Mouse (Mus musculus) intestine, embryonic 14.5 days (tissue): ENCODE data around the gene Olfr108. TPM values are rescaled to one million over a fixed set of nuclear protein-coding genes. Genes with fewer than 3 reads are reported as not detected.

Experiments
- ATAC-seq: fragments of 200-750 bp; cut with Nextera tagmentation; replicated peaks from 2 replicates; pipeline ENCODE4 v1.8.0; 2017; ENCODE audit warnings: low read depth, moderate number of reproducible peaks, moderate TSS enrichment, moderate library complexity; ENCODE audit not compliant: low FRiP score, low TSS enrichment
- DNase-seq: peaks from one replicate; pipeline ENCODE4 v3.0.0-alpha.2; 2018; ENCODE audit warnings: low spot score
- H3K27ac ChIP-seq: fragments of 300-500 bp; sonication (generic); 2 replicates; pipeline ENCODE4 v1.5.1; 2014; ENCODE audit warnings: low read depth, mild to moderate bottlenecking, control low read depth
- H3K27me3 ChIP-seq: fragments of 300-500 bp; sonication (generic); replicated peaks from 2 replicates; pipeline ENCODE4 v1.6.1; 2014; ENCODE audit warnings: low read length, control low read depth; ENCODE audit not compliant: control insufficient read depth, insufficient read depth
- H3K36me3 ChIP-seq: fragments of 300-500 bp; sonication (generic); 2 replicates; pipeline ENCODE4 v1.6.1; 2014; ENCODE audit warnings: low read length, control low read depth; ENCODE audit not compliant: control insufficient read depth, insufficient read depth
- H3K4me1 ChIP-seq: fragments of 300-500 bp; sonication (generic); replicated peaks from 2 replicates; pipeline ENCODE4 v1.6.1; 2014; ENCODE audit warnings: low read length, control low read depth, mixed read lengths; ENCODE audit not compliant: control insufficient read depth, insufficient read depth
- H3K4me2 ChIP-seq: fragments of 300-500 bp; sonication (generic); 2 replicates; pipeline ENCODE4 v1.6.1; 2014; ENCODE audit warnings: low read length
- H3K4me3 ChIP-seq: fragments of 300-500 bp; sonication (generic); 2 replicates; pipeline ENCODE4 v1.5.1; 2014; ENCODE audit warnings: low read depth, low read length, control low read depth, mixed read lengths
- H3K9ac ChIP-seq: fragments of 300-500 bp; sonication (generic); 2 replicates; pipeline ENCODE4 v1.6.1; 2014; ENCODE audit warnings: mild to moderate bottlenecking, low read length
- H3K9me3 ChIP-seq: fragments of 300-500 bp; sonication (generic); 2 replicates; pipeline ENCODE4 v1.6.1; 2016; ENCODE audit warnings: low read length, control low read depth; ENCODE audit not compliant: control insufficient read depth
- WGBS: fragments of 180-500 bp; shearing (Covaris S2); extraction: QIAGEN DNeasy Blood & Tissue Kit; methylation state at CpG from one replicate; pipeline ENCODE4 v1.1.7; 2014; 5-methylcytosine and 5-hydroxymethylcytosine counted together
- polyA plus RNA-seq: library from polyadenylated mRNA; unstranded; fragments of >200 nt; fragmentation: Nextera tagmentation; extraction: Ambion mirVana; gene quantifications from 2 replicates; pipeline ENCODE4 v1.2.1, GENCODE M21; 2014

Gene Olfr108
- not detected in 2 replicates for polyA plus RNA-seq

DNA sequence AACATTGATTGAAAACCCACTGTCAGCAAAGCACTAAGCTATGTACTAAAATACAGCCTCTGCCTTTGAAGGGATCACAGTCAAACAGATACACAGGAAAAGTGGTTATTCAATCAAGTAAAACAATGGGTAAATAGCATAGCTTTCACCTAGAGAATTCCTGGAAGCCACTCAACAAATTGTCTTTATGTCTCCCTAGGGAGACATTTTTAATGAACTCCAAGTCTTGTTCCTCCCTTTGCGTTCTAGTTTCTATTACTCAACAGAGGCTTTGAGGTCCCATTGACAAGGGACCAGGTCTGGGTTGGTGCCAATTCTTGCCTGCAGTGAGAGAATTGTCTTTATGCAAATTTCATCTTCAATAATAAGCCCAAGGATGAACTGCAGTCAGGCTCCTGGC lies at the start of gene Olfr108:
Gene Olfr108, plus strand, starts transcription at position 301 of the 400 bp plus-strand sequence.
- Histone ChIP-seq H3K4me3 (no peak within 1 kb of the TSS), H3K9ac (no peak within 1 kb of the TSS), H3K36me3 (no peaks in the 10 kb centered on the region), H3K27ac (no peak within 1 kb of the TSS), H3K27me3 (no peaks in the 10 kb centered on the region), H3K4me2 (no peak within 1 kb of the TSS), H3K9me3 (no peaks in the 10 kb centered on the region), H3K4me1 (no peaks in the 10 kb centered on the region)
- 79% methylated on average over 1 of the region's 1 CpGs for WGBS
- ATAC-seq, result no peak
- DNase-seq, result no peak

DNA sequence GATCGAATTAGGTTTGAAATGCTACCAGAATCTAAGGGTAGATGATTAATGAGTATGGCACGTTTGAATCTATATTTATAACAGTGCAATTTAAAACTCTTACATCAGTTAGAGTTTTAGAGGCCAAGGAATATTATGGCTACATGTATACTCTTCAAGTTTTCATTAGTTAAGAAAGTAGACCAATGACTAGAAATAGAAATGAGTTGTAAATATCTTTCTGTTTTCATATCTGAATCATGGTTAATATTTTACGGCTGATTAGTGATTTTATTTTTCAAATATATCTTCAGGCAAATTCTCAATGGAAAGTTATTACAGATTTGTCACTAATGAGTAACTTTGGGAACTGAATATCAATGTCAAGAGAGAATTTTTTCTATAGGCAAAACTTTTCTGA lies 46.4 kb upstream of the Olfr108 start, which contains the start of gene Olfr107:
Gene Olfr107, plus strand, starts transcription at position 301 of the 400 bp plus-strand sequence.
- Histone ChIP-seq H3K9me3 (no peaks in the 10 kb centered on the region), H3K9ac (no peak within 1 kb of the TSS), H3K27ac (no peak within 1 kb of the TSS), H3K4me2 (no peak within 1 kb of the TSS), H3K4me1 (no peaks in the 10 kb centered on the region), H3K27me3 (no peaks in the 10 kb centered on the region), H3K36me3 (no peaks in the 10 kb centered on the region), H3K4me3 (no peak within 1 kb of the TSS)
- no peak for DNase-seq
- 81% methylated on average over 3 of the region's 3 CpGs for WGBS
- no peak for ATAC-seq

DNA sequence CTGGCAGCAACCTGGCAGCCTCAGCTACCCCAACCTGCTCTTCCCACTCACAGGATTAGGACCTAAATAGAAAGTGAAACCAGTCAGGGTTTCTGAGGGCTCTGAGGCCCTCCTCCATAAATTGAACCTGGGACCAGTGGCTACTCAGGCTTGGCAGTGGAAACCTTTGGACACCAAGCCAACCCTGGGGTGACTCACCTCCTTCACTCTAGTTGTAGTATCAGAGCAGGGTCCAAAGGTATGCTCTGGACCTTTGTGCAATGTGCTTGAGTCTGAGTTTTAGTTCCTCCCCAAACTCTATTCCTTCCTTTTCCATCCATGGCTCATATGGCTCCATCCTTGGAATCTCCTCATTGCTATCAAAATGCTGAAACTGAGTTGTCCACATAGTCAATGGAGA lies 31.9 kb upstream of the Olfr108 start:
- no peaks in the 10 kb centered on the region for H3K36me3 ChIP-seq
- H3K4me1 ChIP-seq, result no peaks in the 10 kb centered on the region
- ATAC-seq (no peak), DNase-seq (no peak)
- no peak overlapping the region for H3K4me3 ChIP-seq
- H3K9me3 ChIP-seq, result no peaks in the 10 kb centered on the region
- H3K27ac ChIP-seq, result no peak overlapping the region
- no peaks in the 10 kb centered on the region for H3K27me3 ChIP-seq
- H3K4me2 ChIP-seq, result no peak overlapping the region
- H3K9ac ChIP-seq, result no peak overlapping the region

DNA sequence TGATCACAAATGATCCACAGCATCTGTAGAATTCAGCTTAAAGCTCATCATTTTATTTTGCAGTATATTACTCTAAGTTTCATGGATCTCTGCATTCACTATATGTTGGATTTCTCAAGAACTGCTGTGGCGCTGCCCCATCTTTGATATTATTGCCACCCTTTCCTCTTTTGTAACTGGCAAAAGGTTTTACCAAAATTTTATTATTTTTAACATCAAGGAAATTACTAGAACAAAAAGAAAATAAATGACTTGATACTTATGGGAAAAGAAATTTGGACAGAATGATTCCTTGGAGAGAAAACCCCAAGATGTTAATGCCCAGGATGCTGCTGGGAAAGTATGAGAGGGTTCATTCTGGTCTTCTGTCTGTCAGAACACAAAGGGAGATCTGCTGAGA lies 13.3 kb downstream of the Olfr108 start, which contains the start of gene Olfr109:
Gene Olfr109, plus strand, starts transcription at position 301 of the 400 bp plus-strand sequence.
- H3K9ac ChIP-seq, result no peak within 1 kb of the TSS
- DNase-seq (no peak), ATAC-seq (no peak)
- H3K9me3 ChIP-seq, result no peaks in the 10 kb centered on the region
- H3K27ac ChIP-seq, result no peak within 1 kb of the TSS
- H3K4me1 ChIP-seq, result no peaks in the 10 kb centered on the region
- H3K36me3 ChIP-seq, result no peaks in the 10 kb centered on the region
- H3K4me3 ChIP-seq, result no peak within 1 kb of the TSS
- no peak within 1 kb of the TSS for H3K4me2 ChIP-seq
- no peaks in the 10 kb centered on the region for H3K27me3 ChIP-seq
- 100% methylated on average over 1 of the region's 1 CpGs for WGBS

DNA sequence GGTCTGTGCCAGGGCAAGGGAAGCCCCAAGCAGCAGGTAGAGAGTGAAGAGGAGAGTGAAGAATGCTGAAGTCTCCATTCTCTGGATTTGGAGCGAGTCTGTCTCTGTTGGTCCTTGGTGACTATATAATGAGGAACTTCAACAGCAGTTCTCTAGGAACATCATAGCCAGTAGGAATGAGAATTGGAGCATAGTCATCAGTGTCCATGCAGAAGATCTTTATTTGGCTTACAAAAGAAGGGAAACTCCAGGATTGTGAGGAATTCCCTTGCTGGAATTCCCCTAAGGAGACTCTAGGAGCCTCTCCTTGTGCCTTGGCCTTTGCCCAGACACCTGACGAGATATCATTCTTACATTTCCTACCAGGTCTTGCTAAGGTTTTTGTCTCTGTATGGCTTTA lies 38.2 kb downstream of the Olfr108 start, which contains the start of gene H2-M2:
Gene H2-M2, minus strand, starts transcription at position 101 of the 400 bp plus-strand sequence.
- WGBS, result 88% methylated on average over 2 of the region's 2 CpGs
- DNase-seq (no peak), ATAC-seq (no peak)
- Histone ChIP-seq H3K9ac (no peak within 1 kb of the TSS), H3K9me3 (no peaks in the 10 kb centered on the region), H3K4me3 (no peak within 1 kb of the TSS), H3K4me2 (no peak within 1 kb of the TSS), H3K4me1 (no peaks in the 10 kb centered on the region), H3K27me3 (no peaks in the 10 kb centered on the region), H3K27ac (no peak within 1 kb of the TSS), H3K36me3 (no peaks in the 10 kb centered on the region)

DNA sequence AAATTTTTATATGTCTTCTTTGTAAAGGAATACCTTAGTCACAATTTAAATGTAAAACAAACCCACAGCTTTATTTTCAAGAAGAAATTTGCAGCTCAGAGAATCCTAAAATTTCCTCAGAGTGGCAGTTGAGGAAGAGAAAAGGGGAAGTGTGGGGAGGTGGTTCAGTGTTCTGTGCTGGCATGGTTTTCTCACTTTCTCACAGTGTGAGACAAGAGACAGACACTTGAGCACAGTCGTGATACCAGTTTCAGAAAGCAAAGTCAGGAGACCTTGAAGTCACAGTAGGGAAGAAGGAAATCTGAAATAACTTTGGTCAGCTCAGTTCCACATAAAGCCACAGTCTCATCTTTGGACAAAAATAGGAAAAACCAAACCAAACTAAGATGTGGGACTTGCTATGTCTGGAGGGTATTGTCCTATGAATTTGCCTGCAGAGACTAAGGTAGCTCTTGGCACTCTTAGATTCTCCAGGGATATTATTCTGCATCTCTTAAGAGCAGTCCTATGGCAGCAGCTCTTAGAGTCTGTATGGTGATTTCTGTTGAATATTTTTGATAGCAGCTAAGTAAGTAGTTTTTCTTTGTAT lies 46.7 kb downstream of the Olfr108 start, which contains the start of gene Olfr110:
Gene Olfr110, plus strand, starts transcription at position 539 of the 589 bp plus-strand sequence.
- H3K27ac ChIP-seq, result no peak within 1 kb of the TSS
- DNase-seq, result no peak
- no peak within 1 kb of the TSS for H3K4me3 ChIP-seq
- H3K4me2 ChIP-seq, result no peak within 1 kb of the TSS
- 45% methylated on average over 1 of the region's 1 CpGs for WGBS
- H3K27me3 ChIP-seq, result no peaks in the 10 kb centered on the region
- H3K36me3 ChIP-seq, result no peaks in the 10 kb centered on the region
- H3K4me1 ChIP-seq, result no peaks in the 10 kb centered on the region
- H3K9ac ChIP-seq, result no peak within 1 kb of the TSS
- no peaks in the 10 kb centered on the region for H3K9me3 ChIP-seq
- no peak for ATAC-seq

Other genes with a start within 250 kb of the Olfr108 start
- not detected in 2 replicates for gene Olfr94, start 244.5 kb upstream of the Olfr108 start, polyA plus RNA-seq
- not detected in 2 replicates for gene Olfr95, start 232.4 kb upstream of the Olfr108 start, polyA plus RNA-seq
- gene Olfr96, start 225.3 kb upstream of the Olfr108 start, polyA plus RNA-seq, result not detected in 2 replicates
- not detected in 2 replicates for gene Olfr97, start 208.2 kb upstream of the Olfr108 start, polyA plus RNA-seq
- gene Olfr98, start 181.7 kb upstream of the Olfr108 start, polyA plus RNA-seq, result not detected in 2 replicates
- gene H2-M3, start 175.3 kb upstream of the Olfr108 start, polyA plus RNA-seq, result 4.6 and 5.4 TPM in 2 replicates
- gene Olfr99, start 162.0 kb upstream of the Olfr108 start, polyA plus RNA-seq, result not detected in 2 replicates
- not detected in 2 replicates for gene Olfr101, start 141.2 kb upstream of the Olfr108 start, polyA plus RNA-seq
- not detected in 2 replicates for gene Olfr102, start 128.4 kb upstream of the Olfr108 start, polyA plus RNA-seq
- not detected in 2 replicates for gene Olfr103, start 105.8 kb upstream of the Olfr108 start, polyA plus RNA-seq
- gene Olfr104-ps, start 85.9 kb upstream of the Olfr108 start, polyA plus RNA-seq, result not detected in 2 replicates
- gene Olfr105-ps, start 66.4 kb upstream of the Olfr108 start, polyA plus RNA-seq, result not detected in 2 replicates
- gene Olfr106-ps, start 55.1 kb upstream of the Olfr108 start, polyA plus RNA-seq, result not detected in 2 replicates
- not detected in 2 replicates for gene Olfr107, start 46.3 kb upstream of the Olfr108 start, polyA plus RNA-seq
- not detected in 2 replicates for gene Olfr109, start 13.4 kb downstream of the Olfr108 start, polyA plus RNA-seq
- not detected in 2 replicates for gene H2-M2, start 38.1 kb downstream of the Olfr108 start, polyA plus RNA-seq
- not detected in 2 replicates for gene Olfr110, start 47.0 kb downstream of the Olfr108 start, polyA plus RNA-seq
- not detected in 2 replicates for gene Olfr111, start 62.5 kb downstream of the Olfr108 start, polyA plus RNA-seq
- gene Olfr112, start 124.0 kb downstream of the Olfr108 start, polyA plus RNA-seq, result not detected in 2 replicates
- not detected in 2 replicates for gene Olfr113, start 132.2 kb downstream of the Olfr108 start, polyA plus RNA-seq
- not detected in 2 replicates for gene Olfr114, start 147.3 kb downstream of the Olfr108 start, polyA plus RNA-seq
- not detected in 2 replicates for gene Olfr115, start 181.6 kb downstream of the Olfr108 start, polyA plus RNA-seq
- not detected in 2 replicates for gene Olfr116, start 181.7 kb downstream of the Olfr108 start, polyA plus RNA-seq
- not detected in 2 replicates for gene Olfr117, start 218.3 kb downstream of the Olfr108 start, polyA plus RNA-seq
- not detected in 2 replicates for gene Olfr118, start 221.5 kb downstream of the Olfr108 start, polyA plus RNA-seq